Mouse (Mus musculus) bone marrow macrophage, adult 2 months (primary cell): ENCODE data around the gene Syk. TPM values are rescaled to one million over a fixed set of nuclear protein-coding genes. Genes with fewer than 3 reads are reported as not detected.

Experiments
- H3K27ac ChIP-seq: 2 replicates; pipeline ENCODE4 v1.5.1; 2012; ENCODE audit warnings: low read depth, low read length; ENCODE audit not compliant: insufficient read depth
- H3K4me1 ChIP-seq: 2 replicates; pipeline ENCODE4 v1.6.1; 2012; ENCODE audit warnings: low read length; ENCODE audit not compliant: control insufficient read depth, insufficient read depth
- H3K4me3 ChIP-seq: 2 replicates; pipeline ENCODE4 v1.5.1; 2012; ENCODE audit warnings: mild to moderate bottlenecking, low read length, moderate library complexity; ENCODE audit not compliant: insufficient read depth
- CTCF ChIP-seq: IDR thresholded peaks from 2 replicates; pipeline ENCODE4 v1.5.1; 2012; ENCODE audit warnings: low read depth, mild to moderate bottlenecking, low read length, moderate library complexity
- POLR2A ChIP-seq: IDR thresholded peaks from 2 replicates; pipeline ENCODE4 v1.6.1; 2012; ENCODE audit warnings: mild to moderate bottlenecking, low read depth, low read length, borderline replicate concordance
- polyA plus RNA-seq: library from polyadenylated mRNA; stranded (reverse); fragments of >200 nt; gene quantifications from 2 replicates; pipeline ENCODE4 v1.2.4, GENCODE M21; 2012; ENCODE audit not compliant: missing spikeins, insufficient read depth, insufficient read length

Syk gene
- polyA plus RNA-seq, 1 experiment = 184 TPM

GRCm38 (mm10) chr13:52577326-52577920 lies 5.5 kb upstream of the Syk start:
- peaks cover 67% of the 10 kb centered on the region for H3K4me1 ChIP-seq
- no peak overlapping the region for H3K4me3 ChIP-seq
- TF ChIP-seq CTCF = no peak
- TF ChIP-seq POLR2A = no peak
- no peak overlapping the region for H3K27ac ChIP-seq

- no peak overlapping the region for H3K4me3 ChIP-seq
- no peak for TF ChIP-seq POLR2A
- TF ChIP-seq CTCF = no peak
- H3K4me1 ChIP-seq = peaks cover 68% of the 10 kb centered on the region
- no peak overlapping the region for H3K27ac ChIP-seq
These were observed 5.0 kb upstream of the Syk start for GRCm38 (mm10) chr13:52577939-52578338.

- Histone ChIP-seq H3K27ac (no peak overlapping the region), H3K4me3 (no peak overlapping the region), H3K4me1 (peaks cover 63% of the 10 kb centered on the region)
- no peak for TF ChIP-seq CTCF
- TF ChIP-seq POLR2A = no peak
These were observed 4.2 kb upstream of the Syk start for GRCm38 (mm10) chr13:52578776-52579175.

- H3K4me3 ChIP-seq = peak overlapping the region; percentile 88
- peak overlapping the region; percentile 96 for H3K27ac ChIP-seq
- TF ChIP-seq CTCF (no peak), POLR2A (no peak)
- H3K4me1 ChIP-seq = peaks cover 41% of the 10 kb centered on the region
These were observed 481 bp upstream of the Syk start for GRCm38 (mm10) chr13:52582506-52582877.

GRCm38 (mm10) chr13:52583943-52584562 lies 1.1 kb downstream of the Syk start:
- TF ChIP-seq CTCF = no peak
- Histone ChIP-seq H3K4me1 (peaks cover 36% of the 10 kb centered on the region), H3K4me3 (peak overlapping the region; percentile 88), H3K27ac (peak overlapping the region; percentile 96)

GRCm38 (mm10) chr13:52584654-52585455 lies 1.9 kb downstream of the Syk start:
- peak overlapping the region; percentile 86 for H3K27ac ChIP-seq
- peak overlapping the region; percentile 68 for H3K4me3 ChIP-seq
- TF ChIP-seq POLR2A = no peak
- TF ChIP-seq CTCF = no peak
- peaks cover 38% of the 10 kb centered on the region for H3K4me1 ChIP-seq

DNA sequence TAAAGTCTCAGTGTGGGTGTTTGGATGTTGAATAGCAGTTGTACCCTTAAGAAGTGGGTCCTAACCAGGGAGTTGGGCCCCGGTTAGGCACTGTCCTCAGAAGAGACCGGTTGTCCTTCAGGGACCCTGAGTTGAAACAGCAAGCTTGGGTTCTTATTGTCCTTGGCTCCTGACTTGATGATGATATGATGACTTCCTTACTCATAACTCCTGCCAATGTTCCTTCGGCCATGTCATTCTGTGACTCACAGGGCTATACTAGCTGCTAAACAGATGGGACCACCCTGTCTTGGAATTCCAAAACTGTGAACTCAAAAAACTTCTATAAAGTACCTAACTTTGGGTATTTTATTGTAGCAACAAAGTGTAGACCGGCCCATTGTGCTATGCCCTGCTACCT lies 4.8 kb downstream of the Syk start:
- peaks cover 36% of the 10 kb centered on the region for H3K4me1 ChIP-seq
- no peak overlapping the region for H3K27ac ChIP-seq
- H3K4me3 ChIP-seq = no peak overlapping the region

GRCm38 (mm10) chr13:52589043-52589442 lies 6.1 kb downstream of the Syk start:
- Histone ChIP-seq H3K27ac (no peak overlapping the region), H3K4me1 (peaks cover 35% of the 10 kb centered on the region), H3K4me3 (no peak overlapping the region)
- no peak for TF ChIP-seq POLR2A
- no peak for TF ChIP-seq CTCF

More for the DNA sequence above, 4.8 kb downstream of the Syk start:
- TF ChIP-seq POLR2A = no peak
- TF ChIP-seq CTCF = no peak

GRCm38 (mm10) chr13:52591831-52592230 lies 8.9 kb downstream of the Syk start:
- TF ChIP-seq CTCF (no peak), POLR2A (no peak)
- Histone ChIP-seq H3K4me3 (no peak overlapping the region), H3K4me1 (peaks cover 37% of the 10 kb centered on the region), H3K27ac (no peak overlapping the region)

- Histone ChIP-seq H3K27ac (peak overlapping the region; percentile 95), H3K4me1 (peaks cover 47% of the 10 kb centered on the region), H3K4me3 (peak overlapping the region; percentile 72)
- TF ChIP-seq CTCF (no peak), POLR2A (no peak)
These were observed 13.7 kb downstream of the Syk start for GRCm38 (mm10) chr13:52596692-52597091.
